Mouse (Mus musculus): ENCODE measurements at regions not wholly inside any gene's neighbourhood (a gene's known extent, or its start where the extent isn't known, plus 50 kb on each side); places are given as distances from the start of the nearest gene placed in this dataset.

GRCm38 (mm10) chr10:84008923-84009322, 286.3 kb downstream of the 1500009L16Rik start:
- no peak for ATAC-seq (replicated peaks; ENCODE audit: low read depth, poor library complexity, severe bottlenecking)

GRCm38 (mm10) chr10:84019381-84019780, 296.7 kb downstream of the 1500009L16Rik start:
- peak; percentile 88 for ATAC-seq (replicated peaks; ENCODE audit: low read depth, poor library complexity, severe bottlenecking)

- peak; percentile 70 for ATAC-seq (replicated peaks; ENCODE audit: low read depth, poor library complexity, severe bottlenecking)
These were observed 297.5 kb downstream of the 1500009L16Rik start for GRCm38 (mm10) chr10:84020023-84020620.

GRCm38 (mm10) chr10:84021167-84022120, 298.8 kb downstream of the 1500009L16Rik start:
- no peak for ATAC-seq (replicated peaks; ENCODE audit: low read depth, poor library complexity, severe bottlenecking)

- no peak for ATAC-seq (replicated peaks; ENCODE audit: low read depth, poor library complexity, severe bottlenecking)
These were observed 301.6 kb downstream of the 1500009L16Rik start for GRCm38 (mm10) chr10:84024294-84024693.

- ATAC-seq (replicated peaks; ENCODE audit: low read depth, poor library complexity, severe bottlenecking) = no peak
These were observed 302.2 kb downstream of the 1500009L16Rik start for GRCm38 (mm10) chr10:84024901-84025300.

GRCm38 (mm10) chr10:84026798-84027197, 304.1 kb downstream of the 1500009L16Rik start:
- no peak for ATAC-seq (replicated peaks; ENCODE audit: low read depth, poor library complexity, severe bottlenecking)

GRCm38 (mm10) chr10:84036131-84036877, 313.6 kb downstream of the 1500009L16Rik start:
- ATAC-seq (replicated peaks; ENCODE audit: low read depth, poor library complexity, severe bottlenecking) = no peak

GRCm38 (mm10) chr10:84048706-84049105, 326.0 kb downstream of the 1500009L16Rik start:
- no peak for ATAC-seq (replicated peaks; ENCODE audit: low read depth, poor library complexity, severe bottlenecking)

GRCm38 (mm10) chr10:84052696-84053095, 330.0 kb downstream of the 1500009L16Rik start:
- no peak for ATAC-seq (replicated peaks; ENCODE audit: low read depth, poor library complexity, severe bottlenecking)

GRCm38 (mm10) chr10:84054551-84055336, 332.1 kb downstream of the 1500009L16Rik start:
- ATAC-seq (replicated peaks; ENCODE audit: low read depth, poor library complexity, severe bottlenecking) = no peak

- no peak for ATAC-seq (replicated peaks; ENCODE audit: low read depth, poor library complexity, severe bottlenecking)
These were observed 332.9 kb downstream of the 1500009L16Rik start for GRCm38 (mm10) chr10:84055402-84056167.

GRCm38 (mm10) chr10:84056323-84057169, 333.9 kb downstream of the 1500009L16Rik start:
- peak; percentile 57 for ATAC-seq (replicated peaks; ENCODE audit: low read depth, poor library complexity, severe bottlenecking)

- no peak for ATAC-seq (replicated peaks; ENCODE audit: low read depth, poor library complexity, severe bottlenecking)
These were observed 335.6 kb downstream of the 1500009L16Rik start for GRCm38 (mm10) chr10:84058301-84058700.

GRCm38 (mm10) chr10:84059646-84060491, 337.2 kb downstream of the 1500009L16Rik start:
- no peak for ATAC-seq (replicated peaks; ENCODE audit: low read depth, poor library complexity, severe bottlenecking)

- peak; percentile 96 for ATAC-seq (replicated peaks; ENCODE audit: low read depth, poor library complexity, severe bottlenecking)
These were observed 338.0 kb downstream of the 1500009L16Rik start for GRCm38 (mm10) chr10:84060492-84061218.

Data from common myeloid progenitor, adult 5-6 weeks (primary cell).